Mouse (Mus musculus) forebrain, postnatal 0 days (tissue): Measurements from ENCODE around the gene Csde1. TPM values are rescaled to one million over a fixed set of nuclear protein-coding genes. Genes with fewer than 3 reads are reported as not detected.

Experiments used
- ATAC-seq: fragments of 200-750 bp; cut with Nextera tagmentation; 2 replicates; pipeline ENCODE4 v1.8.0; 2017; ENCODE audit warnings: mild to moderate bottlenecking, moderate library complexity
- DNase-seq: peaks from one replicate; pipeline ENCODE4 v3.0.0-alpha.2; 2015
- H3K27ac ChIP-seq: fragments of 300-500 bp; sonication (generic); 2 replicates; pipeline ENCODE4 v1.5.1; 2014; ENCODE audit warnings: low read depth, mild to moderate bottlenecking, antibody characterized with exemption, low read length, moderate library complexity, mixed read lengths
- H3K27me3 ChIP-seq: fragments of 300-500 bp; sonication (generic); 2 replicates; pipeline ENCODE4 v1.6.1; 2014; ENCODE audit warnings: mild to moderate bottlenecking, low read length, mixed read lengths; ENCODE audit not compliant: insufficient read depth
- H3K36me3 ChIP-seq: fragments of 300-500 bp; sonication (generic); 2 replicates; pipeline ENCODE4 v1.6.1; 2014; ENCODE audit warnings: mild to moderate bottlenecking, moderate library complexity; ENCODE audit not compliant: insufficient read depth
- H3K4me1 ChIP-seq: fragments of 300-500 bp; sonication (generic); 2 replicates; pipeline ENCODE4 v1.6.1; 2014; ENCODE audit warnings: antibody characterized with exemption; ENCODE audit not compliant: insufficient read depth
- H3K4me2 ChIP-seq: fragments of 300-500 bp; sonication (generic); 2 replicates; pipeline ENCODE4 v1.6.1; 2014; ENCODE audit warnings: low read depth, mild to moderate bottlenecking, moderate library complexity
- H3K4me3 ChIP-seq: fragments of 300-500 bp; sonication (generic); 2 replicates; pipeline ENCODE4 v1.5.1; 2014; ENCODE audit warnings: low read depth, low read length, mixed read lengths
- H3K9ac ChIP-seq: fragments of 300-500 bp; sonication (generic); 2 replicates; pipeline ENCODE4 v1.6.1; 2014; ENCODE audit warnings: mild to moderate bottlenecking
- H3K9me3 ChIP-seq: fragments of 300-500 bp; sonication (generic); 2 replicates; pipeline ENCODE4 v1.6.1; 2016; ENCODE audit warnings: low read length
- CTCF ChIP-seq: sonication (generic); IDR thresholded peaks from 2 replicates; pipeline ENCODE4 v1.5.1; 2016; ENCODE audit warnings: antibody characterized with exemption, control low read depth, low read depth
- WGBS: fragments of 180-500 bp; shearing (Covaris S2); extraction: QIAGEN DNeasy Blood & Tissue Kit; methylation state at CpG from one replicate; pipeline ENCODE4 v1.1.7; 2014; 5-methylcytosine and 5-hydroxymethylcytosine counted together
- polyA plus RNA-seq: library from polyadenylated mRNA; unstranded; fragments of >200 nt; fragmentation: Nextera tagmentation; extraction: Ambion mirVana; gene quantifications from 2 replicates; pipeline ENCODE4 v1.2.1, GENCODE M21; 2015
- total RNA-seq: library from RNA; depleted of rRNA; stranded (reverse); fragments of >200 nt; gene quantifications from 2 replicates; pipeline ENCODE4 v1.2.3, GENCODE M21; 2014

The Csde1 gene
- total and polyA plus RNA-seq, 2 experiments from 2014 or later, result 315 to 341 TPM

DNA sequence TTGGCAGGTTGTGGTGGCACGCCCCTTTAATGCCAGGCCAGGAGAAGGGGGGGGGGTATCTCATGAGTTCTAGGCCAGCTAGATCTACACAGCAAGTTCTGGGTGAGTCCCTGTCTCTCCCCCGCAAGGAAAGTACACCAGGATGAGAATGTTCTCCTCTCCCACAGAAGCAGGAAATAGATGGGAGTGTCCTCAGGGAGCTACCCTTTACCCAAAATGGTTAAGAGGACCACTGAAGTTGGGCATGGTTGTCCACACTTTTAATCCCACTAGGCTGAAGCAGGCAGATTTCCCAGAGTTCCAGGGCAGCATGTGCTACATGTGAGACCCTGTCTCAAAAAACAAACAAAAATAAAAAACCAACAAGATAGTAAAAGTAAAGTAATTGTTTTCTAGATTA lies 764 bp upstream of the Csde1 start:
- H3K4me1 ChIP-seq, result peaks cover 8% of the 10 kb centered on the region
- no peak for DNase-seq
- H3K4me2 ChIP-seq, result peak overlapping the region; percentile 46; the same call in 1 of the 2 replicates
- H3K27me3 ChIP-seq, result no peaks in the 10 kb centered on the region
- H3K9ac ChIP-seq, result no peak overlapping the region
- WGBS, result 92% methylated on average over 2 of the region's 2 CpGs
- TF ChIP-seq CTCF, result no peak
- H3K27ac ChIP-seq, result peak overlapping the region; percentile 98; the same call in 1 of the 2 replicates
- no peak for ATAC-seq
- H3K9me3 ChIP-seq, result no peaks in the 10 kb centered on the region
- no peaks in the 10 kb centered on the region for H3K36me3 ChIP-seq
- peak overlapping the region; percentile 90; the same call in 1 of the 2 replicates for H3K4me3 ChIP-seq

DNA sequence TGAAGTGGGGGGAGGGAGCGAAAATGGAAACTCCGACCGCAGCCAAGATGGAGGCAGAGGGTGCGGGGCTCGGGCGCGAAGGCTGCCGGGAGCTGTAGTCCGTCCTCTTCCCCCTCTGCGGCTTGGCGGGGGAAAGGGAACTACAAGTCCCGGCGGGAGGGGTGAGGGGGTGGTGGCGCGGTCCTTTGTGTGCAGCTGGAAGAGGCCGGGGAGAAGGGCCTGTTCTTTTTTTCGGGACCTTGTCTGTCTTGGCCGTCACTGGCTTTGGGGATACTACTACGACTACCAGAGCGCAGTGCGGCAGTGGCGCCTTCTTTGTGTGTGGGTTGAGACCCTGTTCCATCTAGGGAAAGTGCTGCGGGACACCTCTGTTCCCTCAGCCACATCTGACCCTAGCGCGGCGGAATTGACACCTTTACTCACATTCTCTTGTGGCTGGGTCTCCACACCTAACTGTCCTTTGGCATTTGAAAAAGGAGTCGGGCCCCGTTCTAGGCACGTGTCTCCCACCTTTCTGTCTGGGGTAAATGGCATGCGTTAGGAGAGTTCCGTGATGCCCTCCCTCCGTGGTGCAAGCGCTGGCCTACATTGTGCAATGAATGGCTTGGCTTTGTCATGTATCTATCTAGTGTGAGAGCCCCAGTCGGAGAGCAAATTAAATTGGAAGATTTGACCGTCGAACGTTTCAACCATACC lies 865 bp downstream of the Csde1 start:
- Histone ChIP-seq H3K9me3 (no peaks in the 10 kb centered on the region), H3K27me3 (no peaks in the 10 kb centered on the region), H3K9ac (peak overlapping the region; percentile 97), H3K4me2 (peak overlapping the region; percentile 64), H3K4me1 (peaks cover 8% of the 10 kb centered on the region), H3K27ac (peak overlapping the region; percentile 98), H3K36me3 (no peaks in the 10 kb centered on the region), H3K4me3 (peak overlapping the region; percentile 90)
- TF ChIP-seq CTCF, result no peak
- WGBS, result under 1% methylated on average over 35 of the region's 37 CpGs
- peak; percentile 95 for ATAC-seq
- DNase-seq, result peak; percentile 94

DNA sequence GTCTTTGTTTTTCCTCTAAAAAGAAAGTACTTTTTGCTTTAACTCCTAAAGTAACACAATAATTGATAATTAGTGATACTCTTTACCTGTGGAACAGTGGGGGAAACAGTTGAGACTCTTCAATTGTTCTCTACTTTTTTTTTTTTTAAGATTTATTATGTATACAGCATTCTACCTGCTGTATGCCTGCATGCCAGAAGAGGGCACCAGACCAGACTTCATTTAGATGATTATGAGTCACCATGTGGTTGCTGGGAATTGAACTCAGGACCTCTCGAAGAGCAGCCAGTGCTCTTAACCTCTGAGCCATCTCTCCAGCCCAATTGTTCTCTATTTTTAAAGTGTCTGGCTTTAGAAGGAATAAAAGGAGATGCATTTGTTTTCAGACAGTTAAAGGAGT lies 5.9 kb downstream of the Csde1 start:
- 90% methylated on average over 1 of the region's 1 CpGs for WGBS
- no peak for ATAC-seq
- peaks cover 14% of the 10 kb centered on the region; the same call in 1 of the 2 replicates for H3K36me3 ChIP-seq

DNA sequence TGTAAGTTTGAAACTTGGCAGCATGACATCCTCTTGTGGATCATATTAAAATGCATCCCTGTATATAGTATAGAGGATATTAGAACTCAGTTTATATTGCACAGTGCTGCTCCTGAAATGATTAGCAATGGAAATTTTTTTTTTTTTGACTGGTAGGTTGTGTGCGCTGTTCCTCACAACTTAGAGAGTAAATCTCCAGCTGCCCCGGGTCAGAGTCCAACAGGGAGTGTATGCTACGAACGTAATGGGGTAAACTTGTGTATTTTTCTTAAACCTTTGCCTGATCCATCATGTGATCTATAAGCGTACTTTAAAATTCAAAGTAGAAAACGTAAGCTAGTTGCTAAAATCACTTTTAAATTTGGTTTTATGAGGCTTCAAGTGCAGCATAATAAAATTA lies 20.1 kb downstream of the Csde1 start:
- WGBS, result 96% methylated on average over 6 of the region's 6 CpGs
- no peak overlapping the region for H3K9ac ChIP-seq

More for the DNA sequence above, 5.9 kb downstream of the Csde1 start:
- no peak overlapping the region for H3K4me3 ChIP-seq
- H3K27me3 ChIP-seq, result no peaks in the 10 kb centered on the region
- TF ChIP-seq CTCF, result peak; percentile 38
- no peak overlapping the region for H3K9ac ChIP-seq
- DNase-seq, result no peak
- peaks cover 8% of the 10 kb centered on the region for H3K4me1 ChIP-seq
- no peak overlapping the region for H3K27ac ChIP-seq
- no peak overlapping the region for H3K4me2 ChIP-seq
- H3K9me3 ChIP-seq, result no peaks in the 10 kb centered on the region

DNA sequence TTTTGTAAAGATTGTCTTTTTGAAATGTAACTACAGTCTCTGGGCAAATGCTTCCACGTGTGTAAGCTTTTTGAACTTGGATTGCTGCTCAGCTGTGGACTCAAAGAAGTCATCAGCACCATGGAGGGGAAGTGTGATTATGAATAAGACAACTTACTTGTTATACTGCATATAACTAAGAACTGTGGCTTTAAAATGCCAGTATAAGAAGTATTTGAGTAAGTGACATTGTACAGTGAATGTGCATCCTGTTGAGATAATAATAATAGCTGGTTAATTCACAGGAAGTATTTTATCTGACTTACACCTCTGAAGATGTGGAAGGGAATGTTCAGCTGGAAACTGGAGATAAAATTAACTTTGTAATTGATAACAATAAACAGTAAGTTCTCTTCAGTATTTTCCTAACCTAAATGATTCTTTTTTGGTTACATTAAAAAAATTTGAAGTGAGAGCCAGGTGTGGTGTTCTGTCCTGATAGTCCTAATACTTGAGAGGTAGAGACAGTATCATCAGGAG lies 20.7 kb downstream of the Csde1 start:
- Histone ChIP-seq H3K4me2 (no peak overlapping the region), H3K36me3 (peaks cover 47% of the 10 kb centered on the region)

More for the DNA sequence above, 20.1 kb downstream of the Csde1 start:
- Histone ChIP-seq H3K4me1 (no peaks in the 10 kb centered on the region), H3K36me3 (peaks cover 42% of the 10 kb centered on the region), H3K9me3 (no peaks in the 10 kb centered on the region), H3K4me3 (no peak overlapping the region), H3K4me2 (no peak overlapping the region), H3K27ac (no peak overlapping the region), H3K27me3 (no peaks in the 10 kb centered on the region)
- ATAC-seq, result no peak
- DNase-seq, result no peak
- no peak for TF ChIP-seq CTCF

DNA sequence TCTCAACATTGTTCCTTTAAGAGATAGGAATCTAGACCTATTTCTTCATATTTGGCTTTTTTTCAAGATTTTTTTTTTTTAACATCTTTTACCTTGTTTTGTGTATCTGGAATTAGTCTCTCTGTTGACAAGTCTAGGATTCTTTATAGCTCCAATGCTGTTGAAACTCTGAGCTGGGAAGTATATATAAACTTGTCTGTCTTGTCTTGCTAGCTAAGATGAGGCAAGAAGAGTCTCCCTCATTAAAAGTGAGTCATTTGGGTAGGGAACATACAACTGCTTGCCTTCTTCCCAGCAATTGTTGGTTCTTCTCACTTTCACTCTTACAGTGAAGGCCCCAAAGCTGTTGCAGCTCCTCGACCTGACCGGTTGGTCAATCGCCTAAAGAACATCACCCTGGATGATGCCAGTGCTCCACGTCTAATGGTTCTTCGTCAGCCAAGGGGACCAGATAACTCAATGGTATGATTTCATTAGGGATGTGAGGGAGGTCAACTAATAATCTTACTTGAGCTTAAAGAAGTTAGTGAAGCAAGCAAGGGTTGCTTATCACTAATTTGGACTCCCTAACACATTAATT lies 35.9 kb downstream of the Csde1 start:
- no peak overlapping the region for H3K4me3 ChIP-seq
- H3K27ac ChIP-seq, result no peak overlapping the region
- no peaks in the 10 kb centered on the region for H3K27me3 ChIP-seq
- no peak for TF ChIP-seq CTCF
- H3K36me3 ChIP-seq, result peaks cover 54% of the 10 kb centered on the region
- no peak overlapping the region for H3K4me2 ChIP-seq
- WGBS, result 91% methylated on average over 5 of the region's 5 CpGs
- no peaks in the 10 kb centered on the region for H3K9me3 ChIP-seq
- no peak overlapping the region for H3K9ac ChIP-seq
- DNase-seq (no peak), ATAC-seq (no peak)
- H3K4me1 ChIP-seq, result peaks cover 7% of the 10 kb centered on the region; the same call in 1 of the 2 replicates

More for the DNA sequence above, 20.7 kb downstream of the Csde1 start:
- no peak overlapping the region for H3K9ac ChIP-seq
- no peak for ATAC-seq
- H3K4me3 ChIP-seq, result no peak overlapping the region
- 91% methylated on average over 1 of the region's 1 CpGs for WGBS
- no peak for TF ChIP-seq CTCF
- DNase-seq, result no peak
- no peaks in the 10 kb centered on the region for H3K27me3 ChIP-seq
- no peaks in the 10 kb centered on the region for H3K9me3 ChIP-seq
- H3K27ac ChIP-seq, result no peak overlapping the region
- H3K4me1 ChIP-seq, result no peaks in the 10 kb centered on the region

DNA sequence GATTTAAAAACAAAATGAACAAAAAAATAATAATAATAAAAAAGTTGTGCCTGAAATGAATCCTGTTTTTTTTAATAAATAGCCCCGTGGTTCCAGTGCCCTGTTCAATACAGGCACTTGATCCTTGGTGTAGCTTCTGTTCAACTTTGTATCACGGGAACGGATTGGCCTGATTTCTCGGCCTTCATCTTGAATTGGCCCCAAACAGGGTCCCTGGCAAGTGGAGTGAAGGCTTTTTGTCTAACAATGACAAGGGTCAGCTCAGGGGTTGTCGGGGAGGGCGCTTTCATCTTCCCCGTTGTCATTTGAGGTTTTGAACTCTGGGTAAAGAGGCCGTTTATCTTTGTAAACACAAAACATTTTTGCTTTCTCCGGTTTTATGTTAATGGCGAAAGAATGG lies 37.5 kb downstream of the Csde1 start:
- no peak for TF ChIP-seq CTCF
- Histone ChIP-seq H3K27ac (peak overlapping the region; percentile 96; the same call in 1 of the 2 replicates), H3K4me1 (peaks cover 7% of the 10 kb centered on the region; the same call in 1 of the 2 replicates), H3K27me3 (no peaks in the 10 kb centered on the region), H3K4me2 (peak overlapping the region; percentile 67), H3K4me3 (peak overlapping the region; percentile 78), H3K36me3 (peaks cover 53% of the 10 kb centered on the region), H3K9ac (peak overlapping the region; percentile 81), H3K9me3 (no peaks in the 10 kb centered on the region)
- DNase-seq, result no peak
- 1% methylated on average over 10 of the region's 10 CpGs for WGBS
- ATAC-seq, result peak; percentile 25
